Mouse (Mus musculus) right cerebral cortex, adult 18-20 months (tissue): Measurements from ENCODE around the gene Dtl.

Experiments used
- DNase-seq: peaks from one replicate; pipeline ENCODE4 v3.0.0; 2022; ENCODE audit warnings: mixed read lengths

Gene Dtl

DNA sequence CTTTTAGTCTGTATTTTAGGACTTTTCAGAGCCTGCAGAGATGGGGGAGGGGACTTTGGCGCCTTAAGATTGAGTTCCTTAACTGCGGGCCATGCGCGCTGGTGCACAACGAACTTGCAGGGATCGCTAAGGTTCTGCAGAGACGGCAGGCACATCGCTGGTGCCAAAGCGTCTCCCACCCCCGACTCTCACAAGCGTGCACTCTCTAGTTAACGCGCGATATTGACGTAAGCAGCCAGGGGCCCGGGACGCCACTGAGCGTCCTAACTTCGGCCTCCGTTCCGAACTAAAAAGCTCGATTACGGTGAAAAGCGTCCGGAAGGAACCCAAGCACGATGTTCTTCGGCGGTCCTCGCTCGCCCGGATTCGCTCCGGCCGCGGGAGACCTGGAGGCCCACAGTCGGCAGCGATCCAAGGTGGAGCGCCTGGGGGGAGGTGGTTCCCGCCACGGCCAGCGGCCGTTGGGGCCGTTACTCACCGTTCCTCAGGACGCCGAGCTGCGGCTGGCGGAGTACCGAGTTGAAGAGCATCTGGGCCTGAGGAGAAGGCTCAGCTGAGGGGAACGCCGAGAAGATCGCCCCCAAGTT, 380 bp downstream of the Dtl start:
- peak; percentile 7 for DNase-seq

DNA sequence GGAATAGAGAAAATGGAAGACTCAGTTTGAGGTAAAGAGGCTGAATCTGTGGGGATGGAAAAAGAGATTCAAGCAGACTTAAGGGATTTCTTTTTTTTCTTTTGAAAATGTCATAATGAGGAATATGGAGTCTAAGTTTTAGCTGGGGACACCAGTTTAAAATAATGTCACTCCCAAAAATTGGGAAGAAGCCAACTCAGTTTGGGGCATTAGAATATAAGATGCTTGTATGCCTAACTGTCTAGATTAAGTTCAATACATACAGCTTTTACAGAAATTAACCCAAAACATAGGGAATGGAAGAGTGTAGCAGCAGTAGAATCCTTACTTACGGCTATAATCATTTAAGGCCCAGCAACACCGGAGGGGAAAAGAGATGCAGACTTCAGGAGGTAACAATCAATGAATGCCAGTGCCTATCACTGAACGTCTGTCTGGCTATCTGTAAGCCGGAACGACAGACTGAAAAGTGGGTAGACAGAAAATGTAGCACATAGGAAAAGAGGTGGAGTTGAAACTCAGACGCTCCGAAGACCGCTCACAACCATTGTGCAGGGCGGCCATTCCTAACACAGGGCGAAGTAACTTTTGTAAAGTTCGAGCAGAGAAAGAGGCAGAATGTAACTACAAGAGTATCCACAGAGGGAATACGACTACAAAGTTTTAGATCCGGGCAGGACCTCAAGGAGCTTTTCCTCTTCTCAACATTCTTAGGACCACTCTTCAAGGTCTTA, 1.3 kb downstream of the Dtl start:
- no peak for DNase-seq

DNA sequence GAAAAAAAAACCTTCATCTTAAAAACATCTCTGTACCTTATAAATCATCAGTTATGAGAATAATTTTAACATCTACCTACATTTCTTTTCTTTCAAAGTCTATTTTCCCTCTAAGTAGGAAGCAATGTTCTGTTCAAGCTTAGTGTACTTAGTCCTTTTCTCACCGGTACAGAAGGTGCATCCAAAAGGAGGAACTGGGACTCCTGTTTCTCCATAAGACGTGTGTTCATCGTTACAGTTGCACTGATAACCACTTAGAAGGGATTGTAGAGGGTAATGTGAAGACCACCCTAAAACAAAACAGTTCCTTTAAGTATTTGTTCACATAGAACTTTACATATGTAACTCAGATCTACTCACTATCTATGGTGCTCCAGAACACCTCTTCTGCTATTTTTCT, 4.9 kb downstream of the Dtl start:
- DNase-seq, result no peak

DNA sequence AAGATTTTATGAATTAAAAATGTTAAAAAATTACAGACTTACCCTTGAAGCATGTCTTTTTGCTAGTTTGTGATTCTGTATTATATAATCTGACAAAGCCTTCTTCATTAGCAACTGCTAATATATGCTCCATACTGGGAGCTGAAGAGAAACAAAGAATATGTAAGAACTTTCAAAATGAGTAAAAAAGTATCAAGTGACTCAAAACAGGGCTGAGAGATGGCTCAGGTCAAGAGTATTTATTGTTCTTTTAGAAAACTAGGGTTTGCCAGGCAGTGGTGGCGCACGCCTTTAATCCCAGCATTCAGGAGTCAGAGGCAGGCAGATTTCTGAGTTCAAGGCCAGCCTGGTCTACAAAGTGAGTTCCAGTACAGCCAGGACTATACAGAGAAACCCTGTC, 5.7 kb downstream of the Dtl start:
- DNase-seq, result no peak

DNA sequence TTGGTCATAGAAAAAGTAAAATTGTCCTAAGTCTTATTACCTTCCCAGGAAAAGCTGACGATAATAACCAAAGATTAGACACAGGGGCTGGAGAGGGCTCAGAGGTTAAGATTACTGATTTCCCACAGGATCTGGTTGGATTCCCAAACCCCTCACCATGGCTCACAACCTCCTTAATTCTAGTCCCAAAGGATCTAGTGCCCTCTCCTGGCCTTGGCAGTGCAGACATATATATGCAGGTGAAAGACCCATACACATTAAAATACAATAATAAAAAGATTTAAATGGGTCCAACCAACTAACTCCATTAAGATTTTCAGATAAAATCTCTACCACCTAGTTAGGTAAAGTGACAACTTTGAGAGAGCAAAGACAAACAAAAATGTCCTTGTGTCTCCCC, 7.5 kb downstream of the Dtl start:
- DNase-seq, result no peak

DNA sequence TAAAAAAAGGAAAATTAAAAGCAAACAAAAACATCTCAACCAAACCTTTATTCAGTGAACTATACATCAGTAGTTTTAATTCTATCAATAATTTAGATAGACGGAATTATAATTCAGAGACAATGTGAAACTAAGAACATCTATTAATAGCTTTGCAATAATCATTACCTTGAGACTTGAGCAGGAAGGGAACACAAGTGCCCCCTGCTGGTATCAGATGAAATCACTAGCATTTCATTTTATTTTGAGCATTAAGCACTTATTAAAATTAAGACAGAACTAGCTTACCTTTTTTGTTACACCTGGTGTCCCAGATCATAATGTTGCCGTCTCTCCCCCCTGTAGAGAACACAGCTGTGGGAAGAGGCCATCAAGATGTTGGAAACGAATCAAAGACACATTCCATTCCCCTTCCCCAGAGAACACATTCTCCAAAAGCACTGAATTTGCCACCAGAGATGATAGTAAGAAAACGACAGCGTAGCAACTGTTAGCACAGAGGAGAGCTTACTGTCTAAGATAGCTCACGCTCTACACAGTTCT, 12.4 kb downstream of the Dtl start:
- DNase-seq, result no peak

DNA sequence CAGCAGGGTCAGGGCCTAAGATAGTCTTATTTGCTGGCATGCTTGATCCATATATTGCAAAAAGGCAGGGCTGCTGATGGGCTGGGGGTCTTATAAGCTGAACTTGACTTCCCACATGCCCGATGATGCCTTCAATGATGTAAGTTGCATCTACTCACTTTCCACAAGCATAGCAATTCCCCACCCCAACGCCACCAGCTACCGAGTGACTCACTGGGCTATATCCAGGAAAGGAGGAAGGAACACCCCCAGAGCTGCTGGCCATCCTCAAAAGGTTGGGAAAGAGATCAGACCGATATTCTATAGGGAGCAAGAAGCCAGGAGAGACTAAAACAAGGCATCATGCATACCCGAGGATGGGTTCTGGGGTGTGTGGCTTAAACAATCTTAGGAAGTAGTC, 15.6 kb downstream of the Dtl start:
- peak; percentile 27 for DNase-seq

DNA sequence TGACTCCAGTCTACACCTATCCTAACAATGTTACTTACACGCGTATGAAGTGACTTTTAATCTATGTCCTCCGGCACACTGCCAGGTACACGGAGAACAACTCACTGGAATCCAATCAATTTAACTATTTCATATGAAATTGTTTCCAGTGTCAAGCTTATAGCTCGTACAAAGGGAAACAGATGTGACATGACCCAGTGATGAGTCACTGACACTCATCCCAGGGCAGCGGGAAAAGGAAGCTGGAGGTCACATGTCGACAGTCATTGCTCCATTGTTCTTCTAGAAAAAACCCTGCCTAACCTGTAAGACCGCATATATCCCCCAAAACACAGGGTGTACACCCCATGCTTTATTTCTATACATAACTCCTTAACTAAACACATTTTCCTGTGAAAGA, 18.2 kb downstream of the Dtl start:
- DNase-seq, result no peak

DNA sequence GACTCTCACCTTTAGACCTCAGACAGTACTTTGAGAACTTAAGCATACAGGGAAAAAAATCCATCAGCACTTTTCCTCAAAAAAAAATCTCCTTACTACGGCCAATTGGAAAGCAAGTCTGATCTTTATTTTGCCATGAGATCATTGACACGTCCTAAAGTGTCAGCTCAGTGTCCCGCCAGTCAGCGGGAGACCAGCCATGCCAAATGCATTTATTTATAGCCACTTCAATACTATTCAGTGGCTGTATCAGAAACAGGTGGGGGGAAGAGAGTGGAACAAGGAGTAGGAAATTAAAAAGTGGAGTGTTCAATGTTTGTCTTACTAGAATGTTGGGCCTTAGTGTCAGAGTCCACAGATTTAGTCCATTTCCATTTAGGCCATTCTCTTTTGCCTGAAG, 24.6 kb downstream of the Dtl start:
- no peak for DNase-seq

DNA sequence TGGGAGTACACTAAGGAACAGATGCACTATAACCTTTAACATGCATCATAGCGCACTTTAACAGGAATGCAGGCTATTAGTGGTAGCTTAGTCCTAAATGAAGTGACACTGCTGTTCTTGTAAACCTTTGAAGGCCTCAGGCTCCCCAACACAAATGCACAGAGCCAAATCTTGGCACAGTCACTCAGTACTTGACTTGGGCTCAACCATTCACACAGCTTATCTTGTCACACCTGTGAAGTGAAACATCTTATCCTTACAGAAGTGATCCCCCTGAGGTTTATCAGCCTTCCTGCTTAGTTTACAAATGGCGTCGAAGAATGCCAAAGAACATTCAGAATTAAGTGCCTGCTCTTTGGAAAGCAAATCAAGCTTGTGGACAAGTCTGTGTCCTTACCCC, 31.6 kb downstream of the Dtl start:
- DNase-seq, result no peak

DNA sequence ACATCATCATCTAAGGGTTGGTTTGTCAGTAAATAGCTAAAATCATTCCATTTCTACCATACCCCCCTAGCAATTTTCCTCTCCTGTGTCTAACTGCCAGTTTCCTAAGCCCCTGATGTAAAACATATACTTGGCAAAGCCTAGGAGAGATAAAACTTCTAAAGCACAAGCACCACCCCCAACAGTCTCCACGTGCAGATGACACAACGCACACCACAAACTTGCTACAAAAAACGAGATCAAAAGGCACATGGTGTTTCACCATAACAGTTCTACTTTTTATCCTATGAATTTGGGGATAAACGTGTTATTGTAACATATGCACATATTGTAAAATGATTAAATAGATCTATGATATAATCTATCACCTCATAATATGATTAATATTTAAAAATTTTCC, 33.7 kb downstream of the Dtl start:
- DNase-seq, result no peak

DNA sequence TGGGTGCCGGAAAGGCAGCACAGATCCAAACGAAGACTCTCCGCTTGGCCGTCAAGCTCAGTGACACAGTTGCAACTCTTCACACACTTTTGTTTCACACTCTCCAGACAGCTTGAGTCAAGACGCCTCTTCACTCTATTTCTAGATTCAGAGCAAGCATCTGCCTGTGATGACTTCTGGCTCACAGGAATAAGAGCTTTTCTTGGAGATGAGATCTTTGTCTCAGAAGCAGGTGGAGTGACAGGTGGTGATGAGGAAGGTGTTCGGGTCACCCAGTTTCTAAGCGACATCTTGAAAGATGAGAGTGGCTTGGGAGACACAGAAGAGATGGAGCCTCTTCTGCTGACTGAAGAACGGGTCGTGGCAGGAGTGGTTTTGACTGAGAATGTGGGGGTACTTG, 34.3 kb downstream of the Dtl start:
- DNase-seq, result peak; percentile 83

DNA sequence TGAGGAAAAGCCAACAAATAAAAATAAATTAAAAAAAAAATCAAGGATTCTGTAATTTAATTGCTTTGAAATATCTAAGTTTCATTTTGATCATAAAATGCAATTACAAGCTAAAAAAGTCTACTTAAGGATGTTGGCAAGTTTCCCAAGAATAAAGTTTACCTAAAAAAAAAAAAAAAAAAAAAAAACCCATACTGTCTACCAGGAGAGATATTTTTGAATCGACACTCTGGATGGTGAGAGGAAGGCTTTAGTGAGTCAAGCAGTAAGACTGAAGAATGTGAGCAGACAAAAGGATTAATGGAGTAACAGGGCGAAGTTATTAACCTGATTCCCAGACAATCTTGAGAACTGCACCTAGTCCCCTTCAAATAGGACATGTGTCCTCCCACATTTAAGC, 35.0 kb downstream of the Dtl start:
- DNase-seq, result no peak

DNA sequence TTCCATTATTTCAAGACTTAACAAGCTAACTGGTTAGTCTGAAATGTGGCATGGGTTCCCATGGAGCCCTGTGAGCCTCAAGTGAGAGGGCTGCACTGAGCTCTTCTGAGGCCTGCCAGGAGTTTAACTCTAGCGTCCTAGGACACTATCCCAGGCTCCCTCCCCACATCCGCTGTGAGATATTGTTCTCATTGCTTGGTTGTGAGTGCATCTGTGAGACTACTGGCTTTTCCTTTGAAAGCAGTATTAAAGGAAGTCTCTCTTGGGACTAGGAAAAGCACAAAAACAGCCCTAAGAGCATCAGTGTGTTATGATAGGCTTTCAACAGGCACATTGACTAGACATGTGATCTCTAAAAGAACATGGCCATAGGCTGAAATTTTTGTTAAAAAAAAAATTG, 40.4 kb downstream of the Dtl start:
- no peak for DNase-seq

DNA sequence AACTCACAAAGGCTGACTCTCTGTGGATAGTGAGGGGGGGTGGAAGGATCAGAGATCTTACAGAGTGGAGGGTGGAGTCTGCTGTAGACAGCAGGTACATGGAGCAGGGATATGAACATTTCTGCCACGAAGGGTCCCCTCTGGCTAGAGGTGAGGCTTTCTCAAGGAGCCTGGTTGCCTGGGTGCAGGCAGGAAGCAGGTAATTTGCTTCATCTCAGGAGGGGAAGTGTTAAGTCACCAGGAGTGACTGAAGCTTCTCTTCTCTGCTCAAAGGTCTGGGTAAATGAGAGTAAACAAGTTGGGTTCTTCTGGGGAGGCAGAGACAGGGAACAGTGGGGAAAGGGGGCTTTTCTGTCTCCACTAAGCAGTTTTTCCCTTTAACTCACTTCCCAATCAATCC, 44.3 kb downstream of the Dtl start:
- DNase-seq, result no peak

DNA sequence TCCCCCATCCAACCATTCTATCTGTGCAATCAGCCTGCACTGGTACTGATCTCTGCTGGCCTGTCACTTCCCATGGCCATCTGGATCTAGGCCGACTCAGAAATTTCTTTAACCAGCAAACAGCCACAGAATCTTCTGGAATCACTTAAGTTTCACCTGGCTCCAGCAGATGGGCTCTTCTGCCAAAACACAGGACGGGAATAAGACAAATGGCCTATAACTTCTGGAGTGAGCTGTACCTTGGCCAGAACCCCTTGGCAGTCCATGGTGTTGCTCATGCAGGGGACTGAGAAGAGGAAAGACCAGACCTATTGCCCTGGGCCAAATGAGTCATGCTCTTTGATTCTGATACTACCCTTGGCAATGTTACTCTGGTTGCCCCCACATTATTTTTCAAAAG, 45.9 kb downstream of the Dtl start:
- no peak for DNase-seq

DNA sequence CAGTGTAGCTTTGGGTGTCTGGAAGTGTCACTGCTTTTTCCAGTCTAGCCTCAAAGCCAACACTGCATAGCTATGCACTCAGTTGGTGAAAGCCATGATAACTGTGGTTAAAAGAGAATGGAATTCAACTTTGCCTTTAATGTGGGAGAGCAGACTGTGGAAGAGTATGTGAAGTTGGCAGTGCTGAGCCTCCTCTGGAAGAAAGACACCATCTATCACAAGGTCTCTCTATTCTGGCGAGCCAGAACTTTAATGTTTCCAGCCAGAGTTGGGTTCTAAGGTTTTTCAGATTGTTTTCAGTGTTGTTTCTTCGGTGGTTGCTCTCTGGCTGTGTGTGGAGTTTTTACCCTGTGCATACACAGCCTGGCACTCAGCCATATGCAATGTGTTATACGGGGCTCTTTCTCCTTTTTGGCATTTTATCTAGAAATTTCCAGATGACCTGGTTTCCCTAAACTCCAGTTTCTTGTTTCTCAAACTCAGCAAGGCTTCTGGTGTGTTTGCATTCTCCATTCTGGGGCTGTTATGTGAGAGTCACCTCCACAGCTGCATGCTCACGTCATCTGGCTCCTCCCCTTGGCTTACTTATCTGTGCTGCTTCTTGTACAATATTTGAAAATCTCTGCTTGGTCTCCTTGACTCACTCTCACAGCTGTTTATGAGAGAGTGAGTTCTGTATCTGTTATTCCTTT, 47.3 kb downstream of the Dtl start:
- DNase-seq, result peak; percentile 32

DNA sequence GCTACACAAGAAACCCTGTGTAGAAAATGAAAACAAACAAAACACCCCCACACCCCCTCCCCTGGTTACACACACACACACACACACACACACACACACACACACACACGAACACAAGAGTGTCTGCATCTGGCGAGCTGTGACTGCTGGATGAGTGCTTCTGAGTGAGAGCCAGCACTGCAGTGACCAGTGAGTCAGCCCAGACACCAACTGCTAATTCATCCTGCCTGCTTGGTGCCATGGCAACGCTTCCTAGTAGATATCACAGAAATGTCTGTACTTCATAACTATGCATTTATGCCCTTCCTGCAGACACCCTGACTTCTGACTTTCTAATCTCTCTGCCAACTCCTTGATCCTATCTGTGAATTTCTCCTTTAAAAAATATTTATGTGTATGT, 48.3 kb downstream of the Dtl start:
- DNase-seq, result peak; percentile 62

DNA sequence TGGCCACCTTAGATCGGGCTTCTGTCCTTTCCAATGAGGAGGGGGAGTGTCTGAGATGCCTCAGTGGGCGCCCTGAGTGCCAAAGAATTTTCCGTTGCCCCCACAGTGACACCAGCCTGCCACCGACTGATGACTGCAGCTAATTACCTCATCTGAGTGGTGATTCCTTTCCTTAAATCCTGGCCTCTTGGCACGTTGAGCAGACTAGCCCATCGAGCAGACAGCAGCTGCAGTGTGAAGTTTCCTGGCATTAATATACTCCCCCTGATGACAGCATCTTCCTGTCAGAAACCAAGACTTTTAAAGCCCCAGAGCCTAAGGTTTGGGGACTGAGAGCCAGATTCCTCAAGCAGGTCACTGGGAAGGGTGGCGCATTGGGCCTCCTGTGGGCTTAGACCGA, 53.9 kb downstream of the Dtl start:
- DNase-seq, result no peak

DNA sequence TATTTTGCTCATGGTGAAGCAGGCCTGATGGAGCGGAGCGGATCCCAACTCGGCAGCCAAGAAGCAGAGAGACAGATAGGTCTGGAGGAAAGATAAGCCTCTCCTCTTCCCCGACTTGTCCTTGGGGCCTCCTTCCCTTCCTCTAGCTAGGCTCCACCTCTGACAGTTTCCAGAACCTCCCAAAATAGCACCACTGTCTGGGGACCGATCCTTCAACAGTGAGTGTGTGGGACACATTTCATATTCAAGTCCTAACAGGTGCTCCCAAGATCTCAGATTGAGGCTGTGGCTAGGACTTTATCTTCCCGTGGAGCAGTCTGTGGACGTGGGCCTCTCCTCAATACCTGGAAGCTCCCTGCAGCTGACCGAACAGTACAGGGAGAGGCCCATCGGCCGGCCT, 54.7 kb downstream of the Dtl start:
- no peak for DNase-seq

DNA sequence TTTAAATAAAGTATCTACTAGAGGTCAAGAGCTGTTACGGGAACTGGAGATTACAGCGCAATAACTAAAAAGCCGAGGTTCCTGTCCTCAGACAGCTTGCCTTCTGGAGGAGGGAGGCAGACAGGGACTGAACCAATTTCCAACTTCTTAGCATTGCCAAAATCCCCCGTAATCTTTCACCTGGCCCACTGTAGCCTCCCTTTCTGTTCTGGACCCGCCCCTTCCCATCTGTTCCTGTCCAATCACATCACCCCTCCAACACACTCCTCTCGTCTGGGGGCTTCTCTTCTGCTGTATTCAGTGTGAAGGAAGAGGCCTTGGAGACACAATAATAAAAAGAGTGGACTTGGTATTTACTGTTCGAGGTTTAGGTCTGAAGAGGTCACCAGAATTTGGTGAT, 55.1 kb downstream of the Dtl start:
- no peak for DNase-seq

DNA sequence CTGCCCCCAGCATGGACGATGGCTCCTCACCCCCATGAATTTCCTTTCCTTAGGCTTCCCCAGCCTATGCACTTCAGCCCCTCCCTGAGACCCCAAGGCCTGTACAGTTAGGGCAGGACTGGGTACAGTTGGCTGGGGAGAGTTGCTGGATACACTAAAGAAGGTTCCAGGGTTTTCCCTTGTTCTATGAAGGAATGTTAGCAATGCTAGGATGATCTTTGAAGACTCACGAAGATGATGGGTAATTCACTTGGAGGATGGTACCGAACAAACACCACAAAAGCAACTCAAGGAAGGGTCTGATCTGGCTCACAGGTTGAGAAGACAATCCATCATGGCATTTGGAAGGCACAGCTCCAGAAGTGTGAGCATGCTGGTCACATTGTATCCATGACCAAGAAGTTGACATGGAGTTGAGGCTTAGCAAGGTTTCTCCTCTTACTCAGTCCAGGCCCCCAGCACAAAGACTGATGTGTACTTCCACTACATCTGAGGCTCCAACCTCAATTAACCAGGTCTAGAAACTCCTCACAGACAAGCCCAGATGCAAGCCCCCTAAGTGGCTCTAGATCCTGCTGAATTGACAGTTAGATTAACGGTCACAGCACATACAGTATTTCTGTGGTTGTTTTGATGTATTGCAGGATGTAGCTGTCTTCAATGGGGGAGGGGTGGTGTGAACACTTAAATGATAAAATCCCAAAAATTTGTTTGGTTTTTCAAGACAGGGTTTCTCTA, 55.8 kb downstream of the Dtl start:
- DNase-seq, result no peak

DNA sequence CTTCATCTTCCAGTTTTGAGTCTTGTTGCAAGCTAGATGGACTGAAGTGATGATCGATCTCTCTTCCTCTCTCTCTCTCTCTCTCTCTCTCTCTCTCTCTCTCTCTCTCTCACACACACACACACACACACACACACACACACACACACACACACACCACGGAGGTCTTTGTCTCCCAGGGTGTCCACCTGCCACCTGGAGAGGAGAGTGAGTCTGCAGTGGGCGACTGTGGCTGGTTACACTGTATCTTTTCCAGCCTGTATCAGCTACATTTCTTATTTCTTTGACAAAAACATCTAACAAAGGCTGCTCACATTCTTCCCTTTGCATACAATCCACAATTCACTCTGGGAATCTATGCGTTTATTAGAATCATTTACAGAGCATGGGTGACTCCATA, 56.4 kb downstream of the Dtl start:
- no peak for DNase-seq

DNA sequence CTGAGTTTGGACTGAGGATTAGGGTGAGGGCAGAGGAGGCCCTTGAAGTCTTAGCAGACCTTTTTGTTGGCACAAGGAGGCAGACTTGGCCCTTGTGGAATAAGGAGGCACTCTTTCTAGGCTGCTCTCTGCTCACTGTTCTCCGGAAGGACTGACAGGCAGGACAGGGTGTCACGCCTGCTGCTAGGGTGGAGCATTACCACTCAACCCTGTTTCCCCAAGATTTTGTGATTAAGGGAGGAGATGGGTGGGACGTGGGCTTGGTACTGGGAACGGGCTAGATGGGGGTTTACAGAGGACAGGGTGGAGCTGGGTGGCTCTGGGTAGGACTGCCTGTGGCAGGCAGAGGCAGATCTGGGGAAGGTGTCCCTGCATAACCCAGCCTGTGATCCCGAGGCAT, 57.4 kb downstream of the Dtl start:
- no peak for DNase-seq
